Mouse (Mus musculus): Measurements from ENCODE around the gene Myo5c.

DNA sequence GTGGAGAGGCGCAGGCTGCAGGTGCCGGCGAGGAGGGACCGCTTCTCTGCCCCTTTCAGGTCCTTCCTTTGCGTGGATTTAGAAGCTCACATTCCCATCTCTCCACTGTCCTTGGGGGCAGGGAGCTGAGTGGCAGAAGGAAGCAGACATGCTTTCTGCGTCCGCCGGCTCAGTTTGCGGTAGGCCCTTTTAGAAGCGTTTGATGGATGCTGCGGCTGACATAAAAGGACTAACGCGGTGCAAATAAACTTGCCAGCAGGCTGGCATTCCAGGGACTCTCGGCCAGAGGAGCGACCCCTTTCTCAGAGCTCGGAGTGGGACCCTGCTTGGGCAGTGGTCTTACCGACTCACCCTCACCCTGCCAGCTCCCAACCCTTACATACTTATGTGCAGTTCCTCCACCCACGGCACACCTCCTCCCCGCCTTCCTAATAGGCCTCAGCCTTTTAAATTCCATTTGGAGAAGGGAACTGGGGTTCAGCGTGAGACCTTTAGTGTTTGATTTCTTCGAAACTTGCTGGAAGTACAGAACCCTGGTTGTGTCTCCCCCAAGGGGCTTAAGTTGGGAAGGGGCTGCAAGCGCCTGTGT, 82.8 kb downstream of the Myo5c start:
- no peak for TF ChIP-seq POLR2A (IDR thresholded peaks at IDR 0.05; ENCODE audit: borderline replicate concordance, extremely low read depth, low read depth, low read length)
- TF ChIP-seq CTCF (IDR thresholded peaks at IDR 0.05; ENCODE audit: insufficient read depth, low read length) = no peak
